Mouse (Mus musculus): ENCODE measurements at regions not wholly inside any gene's neighbourhood (a gene's known extent, or its start where the extent isn't known, plus 50 kb on each side); places are given as distances from the start of the nearest gene placed in this dataset.

GRCm38 (mm10) chr9:73173589-73174247 lies 60.5 kb downstream of the Rsl24d1 start:
- DNase-seq (ENCODE audit: low read depth, low spot score) = no peak

DNA sequence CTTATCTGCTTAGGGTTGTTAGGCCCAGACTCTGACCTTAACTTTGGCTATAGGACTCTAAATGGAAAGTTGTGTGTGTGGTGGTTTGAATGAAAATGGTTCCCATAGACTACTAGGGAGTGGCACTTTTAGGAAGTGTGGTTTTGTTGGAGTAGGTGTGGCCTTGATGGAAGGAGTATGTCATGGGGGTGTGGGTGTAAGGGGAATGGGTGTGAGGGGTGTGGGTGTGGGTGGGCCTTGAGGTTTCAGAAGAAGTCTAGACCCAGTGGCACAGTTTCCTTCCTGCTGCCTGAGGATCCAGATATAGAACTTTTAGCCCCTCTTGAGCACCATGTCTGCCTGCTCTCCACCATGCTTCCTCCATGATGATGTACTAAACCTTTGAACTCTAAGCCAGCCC lies 63.4 kb downstream of the Rsl24d1 start:
- no peak for DNase-seq (ENCODE audit: low read depth, low spot score)

DNA sequence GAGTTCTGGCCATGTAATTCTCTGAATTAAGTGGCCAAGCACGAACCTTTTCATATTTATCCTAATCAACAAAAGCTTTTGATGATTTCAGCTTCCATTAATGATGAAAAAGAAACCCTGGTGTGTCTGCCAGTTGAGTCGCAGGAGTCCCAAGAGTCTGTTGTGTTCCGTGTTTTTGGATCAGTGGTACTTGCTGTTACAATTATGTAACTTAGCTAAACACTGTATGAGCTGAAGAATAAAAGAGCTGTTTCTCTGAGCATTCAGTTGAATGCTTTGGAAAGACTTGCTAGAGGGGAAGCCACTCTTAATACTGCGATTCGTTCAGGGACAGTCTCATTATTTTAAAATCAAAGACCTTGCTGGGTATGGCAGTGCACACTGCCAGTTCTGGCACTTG lies 70.1 kb downstream of the Rsl24d1 start:
- DNase-seq (ENCODE audit: low read depth, low spot score) = no peak

- DNase-seq (ENCODE audit: low read depth, low spot score) = no peak
Observed at GRCm38 (mm10) chr9:73184908-73185307, 71.7 kb downstream of the Rsl24d1 start.

DNA sequence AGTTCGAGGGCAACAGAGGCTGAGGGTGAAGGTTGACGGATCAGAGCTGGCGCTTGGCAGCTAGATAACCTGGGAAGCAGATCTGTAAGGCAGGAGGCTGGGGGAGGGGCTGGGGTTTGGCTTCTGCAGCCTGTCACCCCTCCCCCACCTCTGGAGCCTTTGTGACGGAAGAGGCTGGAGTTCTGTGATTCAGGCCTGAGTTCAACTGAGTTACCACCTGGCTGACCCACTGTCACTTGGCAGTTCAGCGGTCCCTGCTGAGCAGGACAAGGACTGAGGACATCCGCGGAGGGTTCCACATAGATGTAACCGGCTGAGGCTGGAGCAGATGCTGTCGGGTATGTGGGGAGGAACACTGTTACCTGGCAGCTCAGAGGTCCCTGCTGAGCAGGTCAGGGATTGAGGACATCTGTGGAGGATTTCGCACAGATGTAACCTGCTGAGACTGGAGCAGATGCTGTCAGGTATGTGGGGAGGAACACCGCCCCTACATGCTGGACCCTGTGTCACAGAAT lies 79.1 kb downstream of the Rsl24d1 start:
- no peak for DNase-seq (ENCODE audit: low read depth, low spot score)

DNA sequence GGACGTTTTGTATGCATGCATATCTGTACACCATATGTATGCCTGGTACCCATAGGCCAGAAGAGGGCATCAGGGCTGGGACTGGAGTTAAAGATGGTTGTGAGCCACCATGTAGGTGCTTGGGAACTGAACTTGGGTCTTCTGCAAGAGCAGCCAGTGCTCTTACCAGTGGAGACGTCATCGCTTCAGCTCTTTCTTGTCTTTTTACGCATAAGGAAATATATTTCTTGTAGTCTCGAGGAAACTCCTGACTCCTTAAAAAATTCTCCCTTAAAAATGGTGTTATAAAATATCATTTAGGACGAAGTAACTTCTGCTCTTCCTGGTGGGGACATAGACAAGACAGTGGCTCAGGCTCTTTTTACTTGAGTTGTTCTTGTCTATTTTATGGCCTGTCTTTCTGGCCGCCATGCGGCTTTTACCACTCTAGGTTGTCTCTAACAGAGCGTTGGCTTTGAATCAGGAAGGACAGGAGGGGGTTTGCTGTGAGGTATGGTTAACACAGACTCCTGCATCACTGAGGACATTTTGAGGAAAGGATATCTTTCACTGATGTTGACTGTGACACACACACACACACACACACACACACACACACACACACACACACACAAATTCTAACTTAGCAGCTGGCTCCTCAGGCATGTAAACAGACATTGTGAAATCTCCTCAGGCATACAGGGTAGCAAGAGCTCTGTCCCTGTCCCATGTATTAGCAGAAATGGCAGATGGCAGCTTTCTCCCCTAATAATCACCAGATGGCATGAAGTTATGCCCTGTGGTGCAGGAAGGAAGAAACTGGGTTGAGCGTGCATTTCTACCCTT lies 85.2 kb downstream of the Rsl24d1 start:
- DNase-seq (ENCODE audit: low read depth, low spot score) = no peak

GRCm38 (mm10) chr9:73223111-73223510 lies 109.9 kb downstream of the Rsl24d1 start:
- no peak for DNase-seq (ENCODE audit: low read depth, low spot score)

DNA sequence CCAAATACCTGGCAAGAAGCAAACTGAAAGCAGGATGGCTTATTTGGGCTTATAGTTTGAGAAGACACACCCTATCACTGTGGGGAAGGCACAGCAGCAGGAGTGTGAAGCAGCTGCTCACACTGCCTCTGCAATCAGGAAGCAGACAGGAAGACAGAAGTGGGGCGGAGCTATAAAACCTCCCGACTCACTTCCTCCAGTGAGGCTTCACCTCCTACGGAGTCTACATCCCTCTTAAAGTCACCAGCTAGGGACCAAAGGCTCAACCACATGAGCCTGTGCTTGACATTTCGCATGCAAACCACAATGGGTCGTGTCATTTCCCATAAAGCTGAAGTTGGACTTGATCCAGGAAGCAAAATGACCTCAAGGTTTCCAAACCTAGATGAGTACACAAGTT lies 127.0 kb downstream of the Rsl24d1 start:
- peak; percentile 3 for DNase-seq (ENCODE audit: low read depth, low spot score)

- no peak for DNase-seq (ENCODE audit: low read depth, low spot score)
Observed at GRCm38 (mm10) chr9:73242521-73243308, 129.5 kb downstream of the Rsl24d1 start.

- DNase-seq (ENCODE audit: low read depth, low spot score) = no peak
Observed at GRCm38 (mm10) chr9:73244177-73244576, 131.0 kb downstream of the Rsl24d1 start.

DNA sequence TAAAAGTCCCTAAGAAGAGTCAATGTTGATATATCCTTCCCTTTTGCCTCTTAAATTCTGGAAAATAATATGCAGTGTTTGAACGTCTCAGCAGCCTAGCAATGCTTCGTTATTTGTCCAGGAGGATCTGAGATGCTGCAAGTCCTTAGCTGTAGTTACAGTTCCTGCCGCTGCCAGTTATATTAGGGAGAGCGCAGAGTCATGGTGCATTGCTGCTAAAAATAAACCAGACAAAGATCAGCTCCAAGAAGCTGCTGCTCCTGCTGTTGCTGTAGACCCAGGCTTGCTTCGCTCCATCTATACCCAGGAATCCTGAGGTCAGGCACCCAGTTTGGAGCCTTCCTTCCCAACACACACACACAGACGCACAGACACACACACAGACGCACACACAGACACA lies 132.3 kb downstream of the Rsl24d1 start:
- no peak for DNase-seq (ENCODE audit: low read depth, low spot score)

GRCm38 (mm10) chr9:73258171-73258570 lies 144.9 kb downstream of the Rsl24d1 start:
- DNase-seq (ENCODE audit: low read depth, low spot score) = no peak

- no peak for DNase-seq (ENCODE audit: low read depth, low spot score)
Observed at GRCm38 (mm10) chr9:73258640-73259039, 145.4 kb downstream of the Rsl24d1 start.

GRCm38 (mm10) chr9:73262711-73263110 lies 149.5 kb downstream of the Rsl24d1 start:
- no peak for DNase-seq (ENCODE audit: low read depth, low spot score)

GRCm38 (mm10) chr9:73270249-73270648 lies 157.0 kb downstream of the Rsl24d1 start:
- DNase-seq (ENCODE audit: low read depth, low spot score) = no peak

DNA sequence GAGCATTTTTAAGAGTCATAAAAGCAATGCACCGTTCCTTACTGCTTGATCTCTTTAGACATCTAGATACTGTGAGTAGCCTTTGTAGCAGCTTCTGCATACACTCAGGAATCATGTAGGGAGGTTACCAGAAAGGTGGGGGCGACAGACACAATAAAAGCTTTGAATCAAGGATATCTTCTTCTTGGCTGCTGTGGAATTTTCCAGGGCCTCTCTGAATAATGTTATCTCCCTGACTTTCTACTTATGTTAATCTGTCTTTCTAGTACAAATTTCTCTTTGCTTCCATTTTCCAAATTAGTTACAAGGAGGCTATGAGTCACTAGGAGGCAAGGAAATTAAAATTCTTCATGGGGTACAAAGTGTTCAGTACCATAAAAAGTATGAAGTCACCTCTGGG lies 159.4 kb downstream of the Rsl24d1 start:
- DNase-seq (ENCODE audit: low read depth, low spot score) = no peak

DNA sequence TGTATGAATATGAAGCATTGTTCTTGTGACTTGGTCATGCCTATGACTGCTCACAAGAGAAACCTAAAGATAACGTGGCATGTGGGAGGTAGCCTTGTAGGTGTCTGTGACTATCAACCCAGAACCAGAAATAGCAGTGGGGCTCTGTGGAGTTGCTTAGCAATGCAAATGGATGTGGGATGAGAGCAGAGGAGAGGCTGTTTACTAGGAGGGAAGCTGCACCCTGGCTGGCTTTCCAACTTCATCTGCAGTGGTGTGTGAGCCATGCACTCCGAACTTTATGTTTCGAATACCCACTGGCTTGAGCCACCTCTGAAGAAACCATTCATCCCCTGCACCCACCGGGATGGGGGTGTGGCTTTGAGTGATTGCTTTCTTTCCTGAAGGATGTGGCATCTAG lies 160.5 kb downstream of the Rsl24d1 start:
- no peak for DNase-seq (ENCODE audit: low read depth, low spot score)

- DNase-seq (ENCODE audit: low read depth, low spot score) = no peak
Observed at GRCm38 (mm10) chr9:73275671-73276070, 162.4 kb downstream of the Rsl24d1 start.

GRCm38 (mm10) chr9:73295287-73295686 lies 182.1 kb downstream of the Rsl24d1 start:
- no peak for DNase-seq (ENCODE audit: low read depth, low spot score)

DNA sequence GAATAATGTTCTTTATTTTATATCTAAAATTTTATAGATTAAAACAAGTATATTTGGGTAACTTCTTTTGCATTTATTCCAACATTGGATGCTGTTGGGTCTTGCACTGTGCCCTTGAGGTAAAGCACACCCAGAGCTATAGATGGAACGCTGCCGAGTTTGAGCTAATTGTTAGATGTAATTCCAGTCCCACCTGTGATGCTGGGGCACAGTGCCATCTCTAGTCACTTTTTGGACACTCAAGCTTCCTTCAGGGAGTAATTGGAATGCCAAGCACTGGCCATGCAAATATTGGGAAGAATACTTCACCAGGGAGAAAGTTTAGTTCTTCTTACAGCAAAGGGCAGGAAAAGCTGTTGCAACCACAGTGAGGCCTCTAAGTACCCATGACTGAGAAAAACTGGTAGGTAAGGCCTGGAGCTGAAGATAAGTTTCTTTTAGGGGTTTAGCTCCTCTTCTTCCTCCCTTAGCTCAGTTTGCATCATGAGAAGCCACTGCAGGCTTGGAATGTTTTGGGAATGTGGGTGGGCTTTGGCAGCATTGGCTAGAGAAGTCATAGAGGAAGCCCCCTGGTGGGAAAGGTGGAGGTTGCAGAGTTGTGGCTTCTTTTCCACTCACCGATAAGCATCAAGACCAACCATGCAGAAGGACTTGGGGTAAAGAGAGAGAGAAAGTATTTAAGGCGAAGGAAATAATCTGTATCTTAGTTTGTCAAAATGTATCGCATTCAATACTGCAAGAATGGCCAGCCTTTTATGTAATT lies 189.1 kb downstream of the Rsl24d1 start:
- no peak for DNase-seq (ENCODE audit: low read depth, low spot score)

GRCm38 (mm10) chr9:73317048-73317447 lies 203.8 kb downstream of the Rsl24d1 start:
- DNase-seq (ENCODE audit: low read depth, low spot score) = no peak

Data from CD4-positive, CD25-positive, alpha-beta regulatory T cell, adult 2 months (primary cell).